Mouse (Mus musculus) adrenal gland, postnatal 10 days (tissue): Measurements from ENCODE around the gene Herc1. TPM values are rescaled to one million over a fixed set of nuclear protein-coding genes. Genes with fewer than 3 reads are reported as not detected.
A peak's percentile ranks its signal among the peaks of the same experiment; 100 is the strongest.

Source experiments
- DNase-seq: peaks from one replicate; pipeline ENCODE4 v3.0.0; 2021; ENCODE audit warnings: mixed read lengths
- total RNA-seq, 2 experiments: library from RNA; stranded (reverse); gene quantifications; 2 replicates each; pipeline ENCODE4 v1.2.3; 2021

The Herc1 gene
- total RNA-seq, 2 experiments from 2014 or later = 34.7 to 51.6 TPM

DNA sequence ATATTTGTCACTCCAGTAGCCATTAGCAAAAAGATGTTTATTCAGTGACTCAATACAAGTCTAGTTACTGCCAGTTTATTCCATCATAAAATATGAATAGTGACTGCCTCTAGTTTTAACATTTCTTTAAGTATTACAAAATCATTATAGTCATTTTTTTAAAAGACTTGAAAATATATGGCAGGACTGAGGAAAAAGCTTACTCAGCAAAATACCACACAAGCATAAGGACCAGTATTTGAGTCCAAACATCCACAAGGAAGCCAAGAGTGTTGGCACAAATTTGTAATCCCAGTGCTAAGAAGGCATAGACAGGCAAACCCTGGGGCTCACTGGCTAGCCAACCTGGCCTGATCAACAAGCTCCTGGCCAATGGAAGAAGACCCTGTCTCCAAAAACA is 143.7 kb downstream of the Herc1 start:
- no peak for DNase-seq

DNA sequence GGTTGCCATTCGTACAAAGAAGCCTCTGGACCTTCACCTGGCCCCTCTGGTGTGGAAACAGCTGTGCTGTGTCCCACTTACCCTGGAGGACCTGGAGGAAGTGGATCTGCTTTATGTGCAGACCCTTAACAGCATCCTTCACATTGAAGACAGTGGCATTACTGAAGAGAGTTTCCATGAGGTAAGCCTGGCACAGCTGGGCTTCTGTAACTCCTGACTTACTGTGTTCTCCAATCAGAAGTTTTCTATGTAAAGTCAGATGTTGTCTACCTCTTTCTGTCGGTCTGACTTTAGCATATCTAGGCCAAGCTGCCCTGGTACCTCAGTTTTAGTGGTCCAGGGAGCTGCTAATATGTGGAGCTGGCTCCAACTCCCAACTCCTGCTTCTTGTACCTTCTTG is 151.0 kb downstream of the Herc1 start:
- no peak for DNase-seq

DNA sequence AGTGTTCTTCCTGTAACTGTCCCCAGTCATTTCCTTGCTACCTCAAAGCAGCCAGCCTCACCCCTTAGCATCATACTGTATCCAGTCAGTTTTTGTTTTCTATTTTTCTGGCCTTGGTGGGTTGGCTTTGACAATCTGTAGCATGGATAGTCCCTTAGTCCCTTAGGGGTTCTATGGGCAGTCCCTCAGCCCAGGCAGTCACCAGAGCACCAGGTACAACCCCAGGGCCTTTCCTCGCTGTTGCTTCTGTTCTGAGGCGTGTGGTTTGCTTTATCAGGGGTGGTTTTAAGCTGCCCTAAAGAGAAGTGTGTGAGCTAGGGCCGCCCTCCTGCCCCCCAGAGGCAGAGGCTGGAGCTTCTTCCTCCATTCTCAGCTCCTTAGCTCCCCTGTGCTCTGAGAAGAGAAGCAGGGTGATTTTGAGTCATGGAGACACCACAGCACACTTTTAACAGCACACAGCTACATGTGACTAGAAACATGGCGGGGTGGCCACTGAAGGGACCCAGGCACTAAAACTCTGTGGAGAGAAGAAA is 153.7 kb downstream of the Herc1 start:
- DNase-seq = no peak

DNA sequence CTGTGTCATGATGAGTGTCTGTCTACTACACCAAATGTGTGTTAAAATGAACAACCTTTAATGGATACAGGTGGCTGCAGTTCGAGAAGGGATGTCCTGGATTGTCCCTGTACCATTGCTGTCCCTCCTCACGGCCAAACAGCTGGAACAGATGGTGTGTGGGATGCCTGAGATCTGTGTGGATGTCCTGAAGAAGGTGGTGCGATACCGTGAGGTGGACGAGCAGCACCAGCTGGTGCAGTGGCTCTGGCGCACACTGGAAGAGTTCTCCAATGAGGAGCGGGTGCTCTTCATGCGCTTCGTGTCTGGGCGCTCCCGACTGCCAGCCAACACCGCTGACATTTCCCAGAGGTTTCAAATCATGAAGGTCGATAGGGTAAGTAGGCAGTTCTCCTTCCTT is 154.3 kb downstream of the Herc1 start:
- DNase-seq = no peak

DNA sequence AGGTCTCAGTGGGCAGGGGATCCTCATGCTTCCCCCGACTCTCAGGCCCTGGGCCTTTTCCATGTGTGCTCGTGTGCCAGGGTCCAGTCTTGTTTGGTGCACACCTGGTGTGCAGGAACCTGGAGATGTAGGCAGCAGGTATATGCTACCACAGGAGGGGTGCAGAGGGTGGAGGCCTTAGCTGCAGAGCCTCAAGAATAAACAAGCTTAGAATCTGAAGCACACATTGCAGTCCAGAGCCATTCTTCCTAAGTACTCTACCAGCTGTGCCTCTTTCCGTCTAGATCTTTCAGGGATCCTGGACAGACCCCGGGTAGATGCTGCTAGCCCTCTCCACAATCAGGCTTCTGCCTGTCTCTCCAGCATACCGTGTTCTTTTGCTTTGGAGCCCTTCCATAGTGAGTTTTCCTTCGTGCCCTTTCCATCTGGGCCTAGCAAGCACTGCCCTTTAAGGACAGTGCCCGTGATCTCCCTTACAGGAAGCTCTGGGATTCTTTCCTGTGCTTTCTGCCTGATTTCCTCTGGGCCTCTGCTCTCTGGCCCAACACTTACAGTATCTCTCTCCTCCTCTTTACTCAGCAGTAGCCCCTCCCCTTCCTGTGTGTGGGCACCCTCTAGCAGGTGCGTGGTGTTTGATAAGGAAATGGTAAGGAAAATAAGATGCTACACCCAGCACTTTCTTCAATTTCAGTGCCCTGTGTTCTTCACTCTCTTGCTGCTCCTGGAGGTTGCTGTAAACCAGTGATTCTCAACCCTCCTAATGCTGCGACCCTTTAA is 155.1 kb downstream of the Herc1 start:
- no peak for DNase-seq

DNA sequence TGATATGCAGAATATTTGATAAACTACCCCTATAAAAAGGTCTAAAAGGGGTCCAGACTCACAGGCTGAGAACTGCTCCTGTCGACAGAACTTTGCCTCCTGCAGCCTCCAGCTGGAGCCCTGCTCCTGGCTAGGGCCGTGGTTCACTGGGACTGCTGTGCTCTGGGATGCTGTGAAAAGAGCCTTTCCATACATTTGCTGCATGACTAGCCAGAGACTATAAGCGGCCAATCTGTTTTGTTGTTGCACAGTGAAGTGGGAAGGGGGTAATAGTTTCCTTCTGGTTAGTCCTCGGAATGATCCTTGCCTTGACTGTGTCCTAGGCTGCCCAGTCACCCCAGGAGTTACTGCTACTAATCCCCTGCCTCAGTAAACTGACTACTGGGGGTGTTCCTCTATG is 155.8 kb downstream of the Herc1 start:
- DNase-seq = no peak

DNA sequence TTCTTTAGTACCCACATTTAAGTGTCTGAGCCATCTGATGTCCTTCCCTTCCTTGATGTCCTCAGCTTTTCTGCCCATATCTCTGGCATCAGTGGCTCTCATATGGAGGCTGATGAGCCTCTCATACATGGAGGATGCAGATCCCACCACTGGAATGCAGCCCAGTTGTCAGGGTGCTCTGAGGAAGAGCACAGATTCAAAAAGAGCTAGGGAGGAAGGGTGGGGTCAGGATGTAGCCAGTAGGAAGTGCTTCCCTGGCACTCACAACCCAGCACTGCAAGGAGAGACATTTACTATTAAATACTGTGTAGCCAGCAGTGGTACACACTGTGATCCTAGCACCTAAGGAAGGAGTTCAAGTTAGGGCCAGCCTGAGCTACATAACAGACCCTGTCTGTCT is 156.2 kb downstream of the Herc1 start:
- DNase-seq = no peak

DNA sequence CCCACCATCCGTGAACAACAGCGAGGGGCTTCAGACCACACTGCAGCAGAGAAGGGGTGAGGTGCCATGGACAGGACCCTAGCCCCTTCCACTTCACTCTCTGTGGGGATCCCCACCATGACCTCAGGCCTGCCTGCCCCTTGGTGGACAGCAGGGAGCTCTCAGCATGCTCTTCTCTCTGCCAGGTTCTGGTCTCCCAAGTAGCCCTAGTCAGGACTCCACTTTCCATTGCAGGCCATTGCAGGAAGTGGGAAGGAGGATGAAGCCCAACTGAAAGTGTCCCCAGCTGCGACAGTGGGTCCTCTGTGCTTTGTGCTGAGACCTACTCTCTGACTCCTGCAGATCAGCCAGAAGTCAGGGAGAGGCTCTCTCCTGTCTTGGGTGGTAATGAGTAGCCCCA is 157.4 kb downstream of the Herc1 start:
- no peak for DNase-seq

DNA sequence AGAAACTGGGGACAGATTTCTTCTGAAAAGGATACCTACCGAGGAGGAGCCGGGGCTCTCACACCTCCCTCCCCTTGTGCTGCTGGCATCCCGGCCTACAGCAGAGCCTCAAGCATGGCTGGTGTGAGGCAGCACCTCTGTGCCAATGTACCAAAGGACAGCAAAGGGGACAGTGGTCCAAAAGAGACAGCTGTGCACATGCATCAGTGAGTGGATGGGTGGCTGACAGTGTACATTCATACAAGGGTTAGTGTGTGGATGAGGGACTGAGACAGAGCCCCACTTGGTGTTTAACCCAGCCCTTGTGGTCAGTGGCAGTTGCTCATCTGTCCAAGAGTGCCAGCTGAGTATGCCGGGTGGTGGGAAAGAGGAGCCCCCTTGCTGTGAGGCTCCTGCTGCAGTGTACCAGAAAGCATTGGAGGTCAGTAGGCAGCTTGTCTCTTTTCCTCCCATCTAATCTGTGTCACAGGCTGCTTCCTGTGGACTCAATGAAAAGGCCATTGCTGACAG is 158.7 kb downstream of the Herc1 start:
- DNase-seq = no peak

DNA sequence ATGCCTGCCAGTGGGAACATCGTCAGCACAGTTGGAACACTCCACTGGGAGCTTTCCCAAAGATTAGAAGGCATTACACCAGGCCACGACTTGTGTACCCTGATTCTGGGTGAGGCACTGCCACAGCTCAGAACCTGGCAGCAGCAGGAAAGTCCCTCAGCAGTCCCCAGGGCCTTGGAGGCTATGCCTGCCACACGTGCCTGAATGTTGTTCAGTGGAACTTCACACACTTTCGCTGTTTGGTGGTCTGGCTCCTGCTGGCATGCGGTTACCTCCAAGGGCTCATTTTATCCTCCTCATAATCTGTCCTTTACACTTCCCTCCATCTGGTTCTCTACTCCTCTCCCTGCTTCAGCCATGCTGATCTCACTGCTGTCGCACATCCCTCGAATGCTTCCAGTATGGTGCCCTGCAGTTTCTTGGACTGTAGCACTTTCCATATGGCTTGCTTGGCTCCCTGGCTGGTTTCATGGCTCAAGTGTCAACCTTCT is 160.1 kb downstream of the Herc1 start:
- peak; percentile 65 for DNase-seq

DNA sequence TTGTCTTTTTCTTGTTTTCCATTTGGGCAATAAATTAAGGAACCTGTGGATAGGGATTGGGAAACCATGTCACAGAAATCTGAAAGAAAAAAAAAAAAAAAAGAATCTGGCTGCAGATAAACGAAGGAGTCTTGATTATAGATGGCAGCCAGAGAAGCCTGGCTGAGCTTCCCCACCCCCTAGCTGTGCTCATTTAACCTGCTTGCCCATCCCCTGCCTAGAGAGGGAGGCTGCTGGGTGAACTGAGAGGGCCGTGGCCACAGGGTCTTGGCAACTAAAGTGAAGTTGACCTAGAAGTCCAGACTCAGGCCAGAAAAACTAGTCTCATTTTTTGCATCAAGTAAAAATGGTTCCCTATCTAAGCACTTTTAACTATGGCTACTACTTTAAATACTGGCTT is 160.7 kb downstream of the Herc1 start:
- DNase-seq = no peak

DNA sequence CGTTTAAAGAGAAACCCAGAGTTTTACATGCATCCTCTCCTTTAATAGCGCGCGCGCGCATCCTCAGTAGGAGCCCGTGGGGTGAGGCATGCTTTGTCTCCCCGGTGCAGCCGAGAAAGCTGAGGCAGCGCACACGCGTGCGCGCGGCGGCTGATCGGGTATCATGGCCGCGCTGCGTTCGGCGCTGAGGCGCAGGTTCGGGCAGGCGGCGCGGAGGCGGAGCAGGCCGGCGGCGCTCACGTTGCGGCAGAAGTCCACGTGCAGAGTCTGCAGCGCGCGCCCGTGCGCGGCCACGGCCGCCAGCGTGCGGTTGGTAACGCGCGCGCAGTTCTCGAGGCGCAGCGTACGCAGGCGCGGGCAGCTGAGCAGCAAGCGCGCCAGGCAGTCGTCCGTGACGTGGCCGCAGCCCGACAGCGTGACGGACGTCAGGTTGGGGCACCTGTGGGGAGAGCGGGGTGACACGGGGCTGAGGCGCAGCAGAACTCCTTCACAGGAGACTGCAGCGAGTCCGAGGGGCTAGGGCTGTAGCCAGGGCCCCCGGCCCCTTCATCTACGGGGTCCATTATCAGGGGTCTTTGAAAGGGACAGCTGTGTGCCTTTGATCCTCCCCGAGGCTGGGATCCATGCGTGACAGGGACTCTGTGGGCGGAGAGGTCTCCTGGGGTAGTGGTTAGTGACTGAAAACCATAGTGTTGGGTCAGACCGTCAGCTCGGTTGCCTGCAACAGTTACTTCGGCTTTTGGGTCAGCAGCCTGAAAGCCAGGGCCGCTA is 161.5 kb downstream of the Herc1 start:
- DNase-seq = peak; percentile 95

DNA sequence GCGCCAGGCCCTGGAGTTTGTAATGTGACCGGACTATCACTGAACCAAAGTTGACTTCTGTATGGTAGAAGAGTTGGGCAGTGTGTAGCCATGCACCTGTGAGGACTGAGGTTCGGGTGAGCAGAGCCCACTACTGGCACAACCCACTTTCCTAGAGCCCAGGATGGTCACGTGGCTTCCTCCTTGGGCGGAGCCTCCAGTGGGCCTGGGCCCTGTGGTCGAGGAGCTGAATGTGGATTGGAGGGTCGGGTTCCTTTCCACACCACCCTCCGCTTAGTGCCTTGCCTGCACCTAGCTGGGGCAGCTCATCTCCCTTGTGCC is 162.1 kb downstream of the Herc1 start:
- peak; percentile 89 for DNase-seq

DNA sequence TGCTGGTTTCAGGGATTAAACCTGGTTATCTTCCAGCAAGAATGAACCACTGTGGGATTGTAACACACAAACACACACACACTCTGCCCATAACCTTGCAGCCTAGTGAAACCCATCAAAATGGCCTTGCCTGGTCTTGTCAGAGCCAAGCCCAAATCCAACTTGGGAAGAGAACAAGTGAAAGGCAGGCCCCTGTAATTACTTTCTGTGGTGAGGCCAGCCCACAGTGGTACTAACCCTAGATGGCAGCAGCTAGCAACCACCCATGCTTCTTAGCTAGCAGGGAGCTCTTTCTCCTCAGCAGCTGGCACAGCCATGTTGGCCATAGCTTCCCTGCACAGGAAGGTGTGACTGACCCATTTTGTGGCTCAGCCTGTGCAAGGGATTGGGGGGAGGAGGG is 162.9 kb downstream of the Herc1 start:
- no peak for DNase-seq

DNA sequence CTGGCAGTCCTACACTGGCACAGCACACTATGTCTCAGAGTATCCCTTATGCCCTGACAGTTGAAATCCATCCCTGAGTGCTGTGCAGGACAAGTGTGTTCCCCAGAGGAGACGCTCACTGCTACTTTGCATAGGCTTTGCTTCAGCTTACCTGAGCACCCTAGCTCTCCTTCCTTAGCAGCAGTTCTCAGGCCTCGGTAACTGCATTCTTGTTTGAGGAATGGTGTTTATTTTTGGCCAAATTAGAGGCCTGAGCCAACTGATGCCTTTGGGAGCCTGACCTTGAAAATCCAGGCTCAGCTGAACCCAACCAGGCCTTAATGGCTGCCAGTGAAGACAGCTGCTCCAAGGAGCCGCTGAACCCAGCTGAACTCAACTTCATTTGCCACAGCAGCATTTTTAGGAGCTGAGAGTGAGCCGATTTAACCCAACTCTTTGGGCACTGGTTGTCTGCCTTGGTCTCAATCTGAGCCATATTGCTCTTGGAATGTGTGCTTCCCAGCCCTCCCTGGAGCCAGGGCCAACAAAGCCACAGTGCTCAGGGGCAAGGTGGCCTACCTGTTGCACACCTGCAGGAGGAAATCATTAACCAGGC is 163.5 kb downstream of the Herc1 start:
- DNase-seq = no peak

DNA sequence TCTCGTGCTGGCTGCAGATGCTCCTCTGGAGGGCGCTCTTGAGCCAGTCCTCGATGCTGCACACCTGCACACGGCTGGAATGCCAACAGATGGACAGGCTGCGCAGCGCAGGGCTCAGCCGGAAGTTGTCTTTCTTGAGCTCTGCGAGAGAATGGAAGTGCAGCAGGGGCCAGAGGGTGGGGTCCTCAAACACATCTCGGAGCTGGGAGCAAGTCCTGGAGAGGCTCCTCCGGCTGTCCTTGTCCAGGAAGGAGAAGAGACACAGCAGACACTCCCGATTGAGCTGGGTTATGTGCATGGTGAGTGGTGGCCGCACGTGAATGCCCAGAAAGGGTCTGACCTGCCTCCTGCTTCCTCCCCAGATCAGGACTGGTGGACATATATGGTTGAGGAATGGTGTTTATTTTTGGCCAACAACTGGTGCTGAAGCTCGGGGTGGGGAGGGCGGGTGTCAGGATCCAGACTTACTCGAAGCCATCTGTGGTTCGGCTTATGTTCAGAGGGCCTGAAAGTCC is 164.1 kb downstream of the Herc1 start, which contains the start of gene Fbxl22:
Gene Fbxl22 (minus strand): TSS at position 338 of the 515 bp plus-strand sequence.
- DNase-seq = peak; percentile 47

DNA sequence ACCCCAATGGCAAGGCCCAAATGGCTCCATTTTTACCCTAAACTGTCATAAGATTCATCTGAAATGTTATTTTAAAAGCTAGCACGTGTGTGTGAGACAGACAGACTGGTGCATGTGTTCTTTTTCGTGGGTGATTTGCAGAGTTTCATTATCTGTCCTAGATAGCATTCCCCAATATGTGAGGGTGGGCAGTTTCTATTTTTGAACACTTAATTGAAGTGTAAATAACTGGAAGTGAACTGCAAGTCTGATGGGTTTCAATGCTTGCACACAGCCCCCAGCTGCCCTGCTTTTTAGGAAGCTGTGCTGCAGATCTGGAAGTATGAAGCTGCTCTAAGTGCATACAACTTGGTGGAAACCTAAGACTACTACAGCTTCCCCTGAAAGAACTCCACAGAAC is 164.9 kb downstream of the Herc1 start:
- DNase-seq = no peak

DNA sequence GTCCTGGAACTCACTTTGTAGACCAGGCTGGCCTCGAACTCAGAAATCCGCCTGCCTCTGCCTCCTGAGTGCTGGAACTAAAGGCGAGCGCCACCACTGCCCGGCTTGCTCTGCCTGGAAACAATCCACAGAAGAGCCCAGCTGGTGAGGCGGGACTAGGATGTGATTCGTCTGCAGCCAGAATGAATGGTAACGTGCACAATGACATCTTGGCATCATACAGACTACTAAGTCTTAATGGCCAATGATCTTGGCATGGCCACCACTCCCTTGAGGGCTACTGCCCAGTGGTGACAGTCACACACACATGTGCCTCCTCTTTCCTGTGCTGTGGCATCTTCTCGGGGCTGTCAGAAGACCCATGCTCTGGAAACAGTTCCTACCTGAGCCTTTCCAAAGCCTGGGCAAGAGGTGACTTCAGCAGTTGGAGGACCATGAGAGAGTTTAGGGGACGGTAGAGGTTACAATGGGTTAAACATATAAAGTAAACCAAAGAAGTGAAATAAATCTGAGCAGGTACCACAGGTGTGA is 165.5 kb downstream of the Herc1 start:
- no peak for DNase-seq

DNA sequence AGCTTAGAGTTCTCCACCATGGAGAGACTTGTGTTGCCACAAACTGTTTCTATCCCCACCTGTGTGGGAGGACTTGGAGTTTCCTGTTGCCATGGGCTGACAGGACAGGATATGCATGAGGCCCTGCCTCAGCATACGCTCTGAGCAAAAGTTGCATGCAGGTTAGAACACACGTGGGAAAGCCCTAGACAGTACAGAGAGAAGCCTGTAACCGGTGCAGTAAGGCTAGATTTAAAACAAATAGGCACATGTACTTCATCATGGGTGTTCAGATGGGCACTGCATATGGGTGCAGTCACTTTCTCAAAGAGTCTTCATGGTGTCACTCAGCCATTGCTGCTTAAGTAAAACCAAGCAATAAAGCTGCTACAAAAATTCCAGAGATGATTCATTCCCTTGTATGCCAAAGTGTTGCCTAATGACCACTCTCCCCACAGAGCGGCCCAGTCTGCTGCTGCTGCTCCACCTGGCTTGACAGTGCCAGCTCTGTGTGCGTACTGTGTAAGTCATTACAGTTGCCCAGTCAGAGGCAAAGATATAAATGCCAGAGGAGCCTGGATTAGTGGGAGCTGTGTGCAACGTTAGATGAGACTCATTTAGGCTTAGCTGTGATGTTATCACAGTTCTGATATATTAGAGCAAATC is 166.2 kb downstream of the Herc1 start:
- DNase-seq = peak; percentile 56

DNA sequence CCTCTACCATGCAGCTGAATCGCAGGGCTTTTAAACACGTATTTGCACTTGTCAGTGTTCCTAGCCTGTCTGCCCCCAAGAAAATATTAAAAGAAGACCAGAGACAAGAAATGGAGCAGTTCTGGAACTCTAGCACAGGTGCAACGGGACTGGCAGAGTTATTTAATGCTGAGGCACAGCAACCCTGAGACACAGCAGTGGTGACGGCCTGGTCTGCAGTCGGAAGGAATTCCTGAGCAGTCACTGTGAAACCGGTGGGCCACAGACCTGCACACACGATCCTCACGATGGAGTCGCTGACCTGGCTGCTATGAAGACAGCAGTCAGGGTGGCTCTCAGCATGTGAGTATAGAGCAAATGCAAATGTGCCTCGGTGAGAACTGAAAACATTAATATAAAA is 167.5 kb downstream of the Herc1 start:
- no peak for DNase-seq

DNA sequence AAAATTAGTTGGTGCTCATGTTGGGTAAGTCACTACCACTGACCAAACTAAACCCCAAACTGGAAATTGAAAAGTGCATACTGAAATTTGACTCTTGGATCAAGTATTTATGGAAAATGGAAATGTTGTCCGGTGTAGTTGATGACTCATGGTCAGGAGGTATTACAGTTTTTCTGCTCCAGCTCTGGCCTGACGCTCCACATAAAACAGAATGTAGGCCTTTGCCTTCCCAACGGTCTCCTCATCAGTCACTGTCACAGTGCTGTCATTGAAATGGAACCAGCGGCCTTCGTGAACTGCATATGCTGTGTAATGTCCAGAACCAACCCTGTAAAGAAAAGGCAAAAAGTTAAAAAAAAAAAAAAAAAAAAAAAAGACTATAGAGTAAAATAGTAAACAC is 168.0 kb downstream of the Herc1 start:
- no peak for DNase-seq

DNA sequence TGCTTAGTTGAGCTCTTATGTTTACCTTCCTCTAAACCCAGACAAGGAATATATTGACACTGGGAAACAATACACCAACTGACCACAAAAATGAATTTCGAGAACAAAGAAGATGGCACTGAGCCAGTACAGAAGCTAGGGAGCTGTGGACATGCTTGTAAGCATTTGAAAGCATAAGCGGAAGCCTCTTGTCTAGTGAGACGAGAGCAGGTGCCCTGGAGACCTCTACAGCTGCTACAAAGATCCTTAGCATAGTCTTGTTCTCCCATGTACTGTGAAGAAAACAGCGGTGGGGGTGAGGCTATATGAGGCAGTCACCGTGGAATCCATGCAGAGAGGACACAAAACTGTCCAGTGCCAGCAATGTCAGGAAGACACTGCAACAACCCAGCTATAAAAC is 168.7 kb downstream of the Herc1 start:
- DNase-seq = no peak
